Mouse (Mus musculus) liver, postnatal 0 days (tissue): ENCODE results near the gene Zcchc2. TPM values are rescaled to one million over a fixed set of nuclear protein-coding genes. Genes with fewer than 3 reads are reported as not detected.

Experiments used
- ATAC-seq: fragments of 200-750 bp; cut with Nextera tagmentation; 2 replicates; pipeline ENCODE4 v1.8.0; 2017; ENCODE audit warnings: mild to moderate bottlenecking, moderate library complexity
- DNase-seq: peaks from one replicate; pipeline ENCODE4 v3.0.0-alpha.2; 2016
- H3K27ac ChIP-seq: fragments of 300-500 bp; sonication (generic); 2 replicates; pipeline ENCODE4 v1.5.1; 2014; ENCODE audit warnings: antibody characterized with exemption, moderate library complexity, mild to moderate bottlenecking, low read depth
- H3K27me3 ChIP-seq: fragments of 300-500 bp; sonication (generic); 2 replicates; pipeline ENCODE4 v1.6.1; 2014; ENCODE audit warnings: low read length, control low read depth, mixed read lengths; ENCODE audit not compliant: insufficient read depth
- H3K36me3 ChIP-seq: fragments of 300-500 bp; sonication (generic); replicated peaks from 2 replicates; pipeline ENCODE4 v1.6.1; 2014; ENCODE audit warnings: mild to moderate bottlenecking, control low read depth, low read length, moderate library complexity, mixed read lengths; ENCODE audit not compliant: insufficient read depth
- H3K4me1 ChIP-seq: fragments of 300-500 bp; sonication (generic); 2 replicates; pipeline ENCODE4 v1.6.1; 2014; ENCODE audit warnings: antibody characterized with exemption, mild to moderate bottlenecking, control low read depth; ENCODE audit not compliant: insufficient read depth
- H3K4me2 ChIP-seq: fragments of 300-500 bp; sonication (generic); 2 replicates; pipeline ENCODE4 v1.6.1; 2014; ENCODE audit warnings: low read depth, mild to moderate bottlenecking, low read length, moderate library complexity, mixed read lengths
- H3K4me3 ChIP-seq: fragments of 300-500 bp; sonication (generic); 2 replicates; pipeline ENCODE4 v1.5.1; 2014; ENCODE audit warnings: low read depth, low read length
- H3K9ac ChIP-seq: fragments of 300-500 bp; sonication (generic); replicated peaks from 2 replicates; pipeline ENCODE4 v1.6.1; 2014; ENCODE audit warnings: mild to moderate bottlenecking, moderate library complexity
- H3K9me3 ChIP-seq: fragments of 300-500 bp; sonication (generic); 2 replicates; pipeline ENCODE4 v1.6.1; 2016; ENCODE audit warnings: mild to moderate bottlenecking, control low read depth, low read length, mixed read lengths
- CTCF ChIP-seq: sonication (generic); IDR thresholded peaks from 2 replicates; pipeline ENCODE4 v1.5.1; 2016; ENCODE audit warnings: antibody characterized with exemption, low read depth
- EP300 ChIP-seq: IDR thresholded peaks from 2 replicates; pipeline ENCODE4 v1.6.1; 2016; ENCODE audit warnings: antibody characterized with exemption, low read depth, mild to moderate bottlenecking
- WGBS: fragments of 180-500 bp; shearing (Covaris S2); extraction: QIAGEN DNeasy Blood & Tissue Kit; methylation state at CpG from one replicate; pipeline ENCODE4 v1.1.7; 2014; ENCODE audit not compliant: insufficient replicate concordance; 5-methylcytosine and 5-hydroxymethylcytosine counted together
- polyA plus RNA-seq: library from polyadenylated mRNA; unstranded; fragments of >200 nt; fragmentation: Nextera tagmentation; extraction: Ambion mirVana; gene quantifications from 2 replicates; pipeline ENCODE4 v1.2.1, GENCODE M21; 2015

The Zcchc2 gene
- polyA plus RNA-seq, 1 experiment from 2014 or later, result 1.4 TPM

- 91% methylated on average over 3 of the region's 3 CpGs for WGBS
- Histone ChIP-seq H3K4me3 (no peak overlapping the region), H3K9ac (no peak overlapping the region), H3K4me2 (no peak overlapping the region), H3K9me3 (no peaks in the 10 kb centered on the region), H3K4me1 (peaks cover 18% of the 10 kb centered on the region), H3K27me3 (no peaks in the 10 kb centered on the region), H3K36me3 (peaks cover 2% of the 10 kb centered on the region; the same call in 1 of the 2 replicates), H3K27ac (no peak overlapping the region)
- TF ChIP-seq CTCF, result no peak
- TF ChIP-seq EP300, result no peak
- no peak for DNase-seq
- ATAC-seq, result no peak
Observed at GRCm38 (mm10) chr1:105984172-105984571, 6.0 kb upstream of the Zcchc2 start.

GRCm38 (mm10) chr1:105988171-105988570 is 2.0 kb upstream of the Zcchc2 start:
- TF ChIP-seq CTCF (no peak), EP300 (no peak)
- H3K4me3 ChIP-seq, result peak overlapping the region; percentile 89; the same call in 1 of the 2 replicates
- DNase-seq (no peak), ATAC-seq (no peak)
- H3K27ac ChIP-seq, result no peak overlapping the region
- H3K4me1 ChIP-seq, result peaks cover 15% of the 10 kb centered on the region
- peak overlapping the region; percentile 96 for H3K4me2 ChIP-seq
- H3K9ac ChIP-seq, result peak overlapping the region; percentile 16; the same call in 1 of the 2 replicates
- H3K27me3 ChIP-seq, result no peaks in the 10 kb centered on the region
- WGBS, result 58% methylated on average over 3 of the region's 3 CpGs
- H3K9me3 ChIP-seq, result no peaks in the 10 kb centered on the region
- 0 out of 2 replicates have a peak, but pooled peaks cover 2% of the 10 kb centered on the region for H3K36me3 ChIP-seq

GRCm38 (mm10) chr1:105988903-105989639 is 1.1 kb upstream of the Zcchc2 start:
- no peak for TF ChIP-seq CTCF
- TF ChIP-seq EP300, result no peak
- DNase-seq, result no peak
- Histone ChIP-seq H3K4me3 (peak overlapping the region; percentile 89), H3K4me1 (peaks cover 20% of the 10 kb centered on the region), H3K9me3 (no peaks in the 10 kb centered on the region), H3K27ac (peak overlapping the region; percentile 99; the same call in 1 of the 2 replicates), H3K4me2 (peak overlapping the region; percentile 96), H3K27me3 (no peaks in the 10 kb centered on the region), H3K9ac (peak overlapping the region; percentile 84), H3K36me3 (0 out of 2 replicates have a peak, but pooled peaks cover 2% of the 10 kb centered on the region)
- WGBS, result 33% methylated on average over 14 of the region's 14 CpGs
- no peak for ATAC-seq

- Histone ChIP-seq H3K4me3 (peak overlapping the region; percentile 89), H3K9ac (peak overlapping the region; percentile 84), H3K27me3 (no peaks in the 10 kb centered on the region), H3K27ac (peak overlapping the region; percentile 99), H3K4me1 (peaks cover 21% of the 10 kb centered on the region), H3K4me2 (peak overlapping the region; percentile 96), H3K36me3 (0 out of 2 replicates have a peak, but pooled peaks cover 2% of the 10 kb centered on the region), H3K9me3 (no peaks in the 10 kb centered on the region)
- DNase-seq, result no peak
- 2% methylated on average over 13 of the region's 13 CpGs for WGBS
- ATAC-seq, result peak; percentile 1
- TF ChIP-seq EP300 (no peak), CTCF (no peak)
Observed at GRCm38 (mm10) chr1:105989640-105989984, 594 bp upstream of the Zcchc2 start.

GRCm38 (mm10) chr1:105990911-105991761 is 930 bp downstream of the Zcchc2 start:
- ATAC-seq, result peak; percentile 15
- DNase-seq, result peak; percentile 76
- Histone ChIP-seq H3K4me2 (peak overlapping the region; percentile 96), H3K27ac (peak overlapping the region; percentile 99), H3K4me1 (peaks cover 27% of the 10 kb centered on the region), H3K9ac (peak overlapping the region; percentile 89), H3K9me3 (no peaks in the 10 kb centered on the region), H3K36me3 (0 out of 2 replicates have a peak, but pooled peaks cover 2% of the 10 kb centered on the region), H3K4me3 (peak overlapping the region; percentile 89), H3K27me3 (no peaks in the 10 kb centered on the region)
- WGBS, result under 1% methylated on average over 70 of the region's 104 CpGs
- TF ChIP-seq CTCF (no peak), EP300 (no peak)
